Mouse (Mus musculus) layer of hippocampus, adult 11-12 months (tissue): ENCODE measurements around the gene Pigv.

Experiments
- DNase-seq: peaks from one replicate; pipeline ENCODE4 v3.0.0; 2022; ENCODE audit warnings: low spot score

Pigv gene

GRCm38 (mm10) chr4:133671881-133672844 lies at the start of gene Pigv:
Pigv (minus strand) TSS chr4:133672647.
- peak; percentile 94 for DNase-seq

- DNase-seq: no peak
Measured at GRCm38 (mm10) chr4:133719791-133720190, 47.3 kb upstream of the Pigv start.

- DNase-seq: no peak
Measured at GRCm38 (mm10) chr4:133712755-133713154, 40.3 kb upstream of the Pigv start.

GRCm38 (mm10) chr4:133711307-133712076 lies 39.0 kb upstream of the Pigv start:
- no peak for DNase-seq

- DNase-seq: no peak
Measured at GRCm38 (mm10) chr4:133709395-133709794, 36.9 kb upstream of the Pigv start.

- no peak for DNase-seq
Measured at GRCm38 (mm10) chr4:133707464-133707863, 35.0 kb upstream of the Pigv start.

GRCm38 (mm10) chr4:133706956-133707355 lies 34.5 kb upstream of the Pigv start:
- peak; percentile 67 for DNase-seq

GRCm38 (mm10) chr4:133705062-133705461 lies 32.6 kb upstream of the Pigv start:
- no peak for DNase-seq

GRCm38 (mm10) chr4:133700905-133701368 lies 28.5 kb upstream of the Pigv start:
- peak; percentile 57 for DNase-seq

GRCm38 (mm10) chr4:133695363-133695762 lies 22.9 kb upstream of the Pigv start:
- no peak for DNase-seq

GRCm38 (mm10) chr4:133690252-133690651 lies 17.8 kb upstream of the Pigv start:
- no peak for DNase-seq

- no peak for DNase-seq
Measured at GRCm38 (mm10) chr4:133688417-133689067, 16.1 kb upstream of the Pigv start.

- DNase-seq: no peak
Measured at GRCm38 (mm10) chr4:133687126-133687525, 14.7 kb upstream of the Pigv start.

GRCm38 (mm10) chr4:133686512-133686911 lies 14.1 kb upstream of the Pigv start:
- DNase-seq: no peak

- no peak for DNase-seq
Measured at GRCm38 (mm10) chr4:133680206-133680786, 7.8 kb upstream of the Pigv start.

GRCm38 (mm10) chr4:133679629-133680028 lies 7.2 kb upstream of the Pigv start:
- no peak for DNase-seq

- DNase-seq: no peak
Measured at GRCm38 (mm10) chr4:133677266-133677665, 4.8 kb upstream of the Pigv start.

- DNase-seq: no peak
Measured at GRCm38 (mm10) chr4:133676189-133676588, 3.7 kb upstream of the Pigv start.

GRCm38 (mm10) chr4:133675594-133676016 lies 3.2 kb upstream of the Pigv start:
- peak; percentile 36 for DNase-seq

- no peak for DNase-seq
Measured at GRCm38 (mm10) chr4:133674331-133674695, 1.9 kb upstream of the Pigv start.

GRCm38 (mm10) chr4:133673666-133674330 lies 1.4 kb upstream of the Pigv start:
- peak; percentile 51 for DNase-seq
